Mouse (Mus musculus): ENCODE results near the gene Lsm14a. TPM values are rescaled to one million over a fixed set of nuclear protein-coding genes. Genes with fewer than 3 reads are reported as not detected.
A peak's percentile ranks its signal among the peaks of the same experiment; 100 is the strongest.

Lsm14a gene
- polyA plus RNA-seq, 1 experiment from 2014 or later: 92.1 TPM

- Histone ChIP-seq H3K27ac (ENCODE audit: low read length) (peak overlapping the region; percentile 66), H3K27me3 (ENCODE audit: insufficient read depth, low read length) (no peaks in the 10 kb centered on the region), H3K9me3 (ENCODE audit: low read length) (no peaks in the 10 kb centered on the region), H3K4me3 (ENCODE audit: low read length) (no peak overlapping the region), H3K4me1 (ENCODE audit: insufficient read depth, low read length) (peaks cover 21% of the 10 kb centered on the region), H3K9ac (replicated peaks; ENCODE audit: low read length) (no peak overlapping the region), H3K4me2 (replicated peaks; ENCODE audit: low read depth, low read length) (no peak overlapping the region), H3K36me3 (ENCODE audit: insufficient read depth, low read length) (peaks cover 5% of the 10 kb centered on the region; the same call in 1 of the 2 replicates)
- WGBS: 38% methylated on average over 4 of the region's 4 CpGs
- ATAC-seq (ENCODE audit: low FRiP score, low TSS enrichment): peak; percentile 43; the same call in 1 of the 2 replicates
These were observed 87.7 kb downstream of the Lsm14a start for GRCm38 (mm10) chr7:34305454-34305853.

- no peak overlapping the region; the same call in 1 of the 2 replicates for H3K4me2 ChIP-seq (replicated peaks; ENCODE audit: low read depth, low read length)
- WGBS: 78% methylated on average over 1 of the region's 1 CpGs
- ATAC-seq (ENCODE audit: low FRiP score, low TSS enrichment): no peak
- H3K27ac ChIP-seq (ENCODE audit: low read length): peak overlapping the region; percentile 72
- H3K9ac ChIP-seq (replicated peaks; ENCODE audit: low read length): no peak overlapping the region
- H3K9me3 ChIP-seq (ENCODE audit: low read length): no peaks in the 10 kb centered on the region
- H3K27me3 ChIP-seq (ENCODE audit: insufficient read depth, low read length): no peaks in the 10 kb centered on the region
- peaks cover 5% of the 10 kb centered on the region; the same call in 1 of the 2 replicates for H3K36me3 ChIP-seq (ENCODE audit: insufficient read depth, low read length)
- H3K4me1 ChIP-seq (ENCODE audit: insufficient read depth, low read length): peaks cover 17% of the 10 kb centered on the region; the same call in 1 of the 2 replicates
- H3K4me3 ChIP-seq (ENCODE audit: low read length): no peak overlapping the region
These were observed 90.5 kb downstream of the Lsm14a start for GRCm38 (mm10) chr7:34302651-34303050.

GRCm38 (mm10) chr7:34301952-34302351, 91.2 kb downstream of the Lsm14a start:
- WGBS: 56% methylated on average over 3 of the region's 3 CpGs
- ATAC-seq (ENCODE audit: low FRiP score, low TSS enrichment): peak; percentile 55
- no peaks in the 10 kb centered on the region for H3K9me3 ChIP-seq (ENCODE audit: low read length)
- peak overlapping the region; percentile 72 for H3K27ac ChIP-seq (ENCODE audit: low read length)
- H3K27me3 ChIP-seq (ENCODE audit: insufficient read depth, low read length): no peaks in the 10 kb centered on the region
- H3K4me2 ChIP-seq (replicated peaks; ENCODE audit: low read depth, low read length): no peak overlapping the region
- no peak overlapping the region for H3K4me3 ChIP-seq (ENCODE audit: low read length)
- H3K4me1 ChIP-seq (ENCODE audit: insufficient read depth, low read length): peaks cover 17% of the 10 kb centered on the region; the same call in 1 of the 2 replicates
- H3K36me3 ChIP-seq (ENCODE audit: insufficient read depth, low read length): peaks cover 5% of the 10 kb centered on the region; the same call in 1 of the 2 replicates
- no peak overlapping the region for H3K9ac ChIP-seq (replicated peaks; ENCODE audit: low read length)

GRCm38 (mm10) chr7:34298818-34299217, 94.3 kb downstream of the Lsm14a start:
- 87% methylated on average over 2 of the region's 2 CpGs for WGBS
- no peak overlapping the region for H3K9ac ChIP-seq (replicated peaks; ENCODE audit: low read length)
- H3K27me3 ChIP-seq (ENCODE audit: insufficient read depth, low read length): no peaks in the 10 kb centered on the region
- H3K36me3 ChIP-seq (ENCODE audit: insufficient read depth, low read length): peaks cover 5% of the 10 kb centered on the region; the same call in 1 of the 2 replicates
- no peak overlapping the region for H3K4me2 ChIP-seq (replicated peaks; ENCODE audit: low read depth, low read length)
- no peak overlapping the region for H3K4me3 ChIP-seq (ENCODE audit: low read length)
- ATAC-seq (ENCODE audit: low FRiP score, low TSS enrichment): no peak
- H3K9me3 ChIP-seq (ENCODE audit: low read length): no peaks in the 10 kb centered on the region
- H3K4me1 ChIP-seq (ENCODE audit: insufficient read depth, low read length): peaks cover 10% of the 10 kb centered on the region; the same call in 1 of the 2 replicates
- peak overlapping the region; percentile 16; the same call in 1 of the 2 replicates for H3K27ac ChIP-seq (ENCODE audit: low read length)

GRCm38 (mm10) chr7:34296124-34296523, 97.0 kb downstream of the Lsm14a start:
- no peak overlapping the region for H3K4me2 ChIP-seq (replicated peaks; ENCODE audit: low read depth, low read length)
- no peaks in the 10 kb centered on the region for H3K27me3 ChIP-seq (ENCODE audit: insufficient read depth, low read length)
- no peak overlapping the region for H3K27ac ChIP-seq (ENCODE audit: low read length)
- 92% methylated on average over 3 of the region's 3 CpGs for WGBS
- H3K4me1 ChIP-seq (ENCODE audit: insufficient read depth, low read length): 0 out of 2 replicates have a peak, but pooled peaks cover 4% of the 10 kb centered on the region
- H3K4me3 ChIP-seq (ENCODE audit: low read length): no peak overlapping the region
- no peak overlapping the region for H3K9ac ChIP-seq (replicated peaks; ENCODE audit: low read length)
- no peak for ATAC-seq (ENCODE audit: low FRiP score, low TSS enrichment)
- no peaks in the 10 kb centered on the region for H3K36me3 ChIP-seq (ENCODE audit: insufficient read depth, low read length)
- no peaks in the 10 kb centered on the region for H3K9me3 ChIP-seq (ENCODE audit: low read length)

Other genes starting within 250 kb of the Lsm14a start
- gene Uba2, start 223.7 kb downstream of the Lsm14a start, polyA plus RNA-seq (2015; fragmentation: Nextera tagmentation; extraction: Ambion mirVana): 212 and 216 TPM in 2 replicates
- gene Pdcd2l, start 196.7 kb downstream of the Lsm14a start, polyA plus RNA-seq (2015; fragmentation: Nextera tagmentation; extraction: Ambion mirVana): 70.4 and 77.0 TPM in 2 replicates
- 424 and 436 TPM in 2 replicates for gene Gpi1, start 163.0 kb downstream of the Lsm14a start, polyA plus RNA-seq (2015; fragmentation: Nextera tagmentation; extraction: Ambion mirVana)
- gene Gm6096, start 142.3 kb downstream of the Lsm14a start, polyA plus RNA-seq (2015; fragmentation: Nextera tagmentation; extraction: Ambion mirVana): 0.45 and 0.51 TPM in 2 replicates
- 32.3 and 44.1 TPM in 2 replicates for gene 4931406P16Rik, start 79.8 kb downstream of the Lsm14a start, polyA plus RNA-seq (2015; fragmentation: Nextera tagmentation; extraction: Ambion mirVana)

All from kidney, embryonic 16.5 days (tissue).